Mouse (Mus musculus) megakaryocyte, embryonic 14.5 days (primary cell): ENCODE results near the gene Plcxd1. TPM values are rescaled to one million over a fixed set of nuclear protein-coding genes. Genes with fewer than 3 reads are reported as not detected.

Source experiments
- H3K27me3 ChIP-seq: replicated peaks from 2 replicates; pipeline ENCODE3; 2012; ENCODE audit warnings: inconsistent platforms
- H3K36me3 ChIP-seq: replicated peaks from 2 replicates; pipeline ENCODE3; 2012; ENCODE audit warnings: low read length, inconsistent platforms, mixed read lengths
- H3K4me1 ChIP-seq: 2 replicates; pipeline ENCODE4 v1.6.1; 2012; ENCODE audit warnings: inconsistent platforms
- H3K4me3 ChIP-seq: replicated peaks from 2 replicates; pipeline ENCODE3; 2012; ENCODE audit warnings: moderate library complexity, mild to moderate bottlenecking, inconsistent platforms
- H3K9me3 ChIP-seq: 2 replicates; pipeline ENCODE4 v1.6.1; 2012; ENCODE audit warnings: inconsistent platforms
- FLI1 ChIP-seq: IDR thresholded peaks from 2 replicates; pipeline ENCODE4 v1.6.1; 2012; ENCODE audit warnings: low read length, inconsistent platforms, mixed read lengths
- GATA1 ChIP-seq: IDR thresholded peaks from 3 replicates; pipeline ENCODE4 v1.6.1; 2012; ENCODE audit warnings: mixed read lengths, low read length, inconsistent platforms, borderline replicate concordance
- polyA plus RNA-seq: library from polyadenylated mRNA; stranded (reverse); fragments of >175 nt; gene quantifications from 2 replicates; pipeline ENCODE4 v1.2.3, GENCODE M21; 2012; ENCODE audit warnings: low replicate concordance; ENCODE audit not compliant: insufficient read depth

Gene Plcxd1
- polyA plus RNA-seq, 1 experiment: 0.10 TPM

GRCm38 (mm10) chr5:110143007-110143406 lies 43.2 kb downstream of the Plcxd1 start:
- Histone ChIP-seq H3K27me3 (no peaks in the 10 kb centered on the region), H3K4me3 (no peak overlapping the region), H3K36me3 (peaks cover 93% of the 10 kb centered on the region), H3K4me1 (peaks cover 32% of the 10 kb centered on the region), H3K9me3 (no peaks in the 10 kb centered on the region)
- TF ChIP-seq GATA1 (no peak), FLI1 (no peak)

Other genes starting within 250 kb of the Plcxd1 start
- 0.11 and 0.69 TPM in 2 replicates for gene Gm15446, start 176.6 kb upstream of the Plcxd1 start, polyA plus RNA-seq
- gene Zfp932, start 103.4 kb upstream of the Plcxd1 start, polyA plus RNA-seq: 0.87 TPM in 1 of 2 replicates, not detected in the other
- not detected in 2 replicates for gene Gm17655, start 27.5 kb upstream of the Plcxd1 start, polyA plus RNA-seq
- gene Gm35315, start 5.5 kb upstream of the Plcxd1 start, polyA plus RNA-seq: not detected in 2 replicates
- gene Gtpbp6, start 8.2 kb downstream of the Plcxd1 start, polyA plus RNA-seq: 49.5 and 52.6 TPM in 2 replicates
- 1.00 TPM in 1 of 2 replicates, not detected in the other for gene Zfp605, start 10.1 kb downstream of the Plcxd1 start, polyA plus RNA-seq
- gene Chfr, start 35.9 kb downstream of the Plcxd1 start, polyA plus RNA-seq: 16.6 and 30.1 TPM in 2 replicates
- 0.26 and 2.0 TPM in 2 replicates for gene Golga3, start 76.7 kb downstream of the Plcxd1 start, polyA plus RNA-seq
- gene Ankle2, start 131.0 kb downstream of the Plcxd1 start, polyA plus RNA-seq: 0.32 and 3.0 TPM in 2 replicates
- gene Pgam5, start 169.9 kb downstream of the Plcxd1 start, polyA plus RNA-seq: 0.82 and 2.8 TPM in 2 replicates
- 7.5 and 57.5 TPM in 2 replicates for gene Pxmp2, start 186.2 kb downstream of the Plcxd1 start, polyA plus RNA-seq
- gene Pole, start 186.3 kb downstream of the Plcxd1 start, polyA plus RNA-seq: 2.6 and 5.1 TPM in 2 replicates
- 1.1 TPM in 1 of 2 replicates, not detected in the other for gene P2rx2, start 243.2 kb downstream of the Plcxd1 start, polyA plus RNA-seq
- gene Lrcol1, start 244.8 kb downstream of the Plcxd1 start, polyA plus RNA-seq: not detected in 2 replicates